Mouse (Mus musculus) left cerebral cortex, adult 18-20 months (tissue): Measurements from ENCODE around the gene Gpx2. TPM values are rescaled to one million over a fixed set of nuclear protein-coding genes. Genes with fewer than 3 reads are reported as not detected.
"Not testable (repeated sequence)": the region's sequence is repeated elsewhere in the genome, so short reads cannot be mapped to it uniquely, and the experiment has no call there.

Source experiments
- DNase-seq, 2 experiments: peaks; one replicate each; pipeline ENCODE4 v3.0.0; 2021 to 2022; ENCODE audit warnings: low spot score in 2 of 2, mixed read lengths in 1 of 2
- total RNA-seq, 2 experiments: library from RNA; stranded (reverse); gene quantifications; 2 replicates each; pipeline ENCODE4 v1.2.3; 2021

The Gpx2 gene
- total RNA-seq, 2 experiments from 2014 or later: 0.35 to 0.37 TPM

DNA sequence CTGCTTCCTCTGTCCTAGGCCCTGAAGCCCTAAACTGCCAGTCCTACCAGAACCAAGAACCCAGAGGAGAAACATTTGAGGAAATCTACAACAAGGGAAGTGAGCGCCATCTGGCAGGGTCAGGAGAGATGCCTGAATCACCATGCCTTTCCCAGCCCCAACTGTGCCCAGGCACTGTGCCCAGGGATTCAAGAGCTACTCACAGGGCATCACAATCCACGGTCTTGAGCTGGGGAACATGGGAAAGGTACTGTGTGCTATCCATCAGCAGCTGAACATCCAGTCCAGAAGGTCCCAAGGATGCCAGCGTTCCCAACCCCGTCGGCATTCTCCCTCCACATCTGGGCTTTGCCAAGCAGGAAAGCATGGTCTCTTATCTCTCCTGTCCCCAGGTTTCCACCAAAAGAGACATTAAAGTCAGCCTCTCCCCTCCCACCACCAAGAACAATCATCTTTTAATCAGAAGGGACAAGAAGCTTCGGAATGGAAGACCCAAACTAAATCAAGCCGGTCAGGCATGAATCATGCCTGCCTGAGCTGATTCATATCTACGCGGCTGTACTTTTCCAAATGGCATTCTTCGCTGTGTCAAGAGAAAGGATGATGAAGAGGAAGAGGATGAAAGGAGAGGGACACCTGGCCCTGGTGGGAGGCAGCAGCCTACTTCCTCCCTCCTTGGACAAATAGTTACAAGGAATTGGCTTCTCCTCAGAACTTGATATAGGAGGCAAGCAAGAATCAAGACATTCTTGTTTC, 9.9 kb upstream of the Gpx2 start:
- peak in 1 of 2 experiments; percentile 36 for DNase-seq

GRCm38 (mm10) chr12:76803700-76804252, 8.4 kb upstream of the Gpx2 start:
- DNase-seq: no peak

DNA sequence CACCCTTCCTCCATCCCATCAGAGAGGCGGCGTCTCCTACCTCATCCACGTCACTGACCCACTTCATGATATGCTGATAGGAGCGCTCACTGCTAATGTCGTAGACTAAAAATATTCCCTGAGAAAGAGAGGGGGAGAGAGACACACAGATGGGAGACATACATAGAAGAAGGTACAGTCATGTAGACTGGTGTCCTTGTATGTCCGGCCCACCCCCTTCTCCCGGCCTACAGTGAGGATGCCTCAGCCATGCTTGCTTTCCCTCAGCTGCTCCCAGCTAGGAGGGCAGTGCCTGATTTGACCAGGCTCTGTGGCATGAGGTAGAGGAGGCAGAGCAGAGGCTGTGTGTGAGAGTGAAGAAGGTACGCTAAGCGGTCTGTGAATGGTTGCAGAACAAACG, 7.7 kb upstream of the Gpx2 start:
- DNase-seq: peak in 1 of 2 experiments; percentile 50

DNA sequence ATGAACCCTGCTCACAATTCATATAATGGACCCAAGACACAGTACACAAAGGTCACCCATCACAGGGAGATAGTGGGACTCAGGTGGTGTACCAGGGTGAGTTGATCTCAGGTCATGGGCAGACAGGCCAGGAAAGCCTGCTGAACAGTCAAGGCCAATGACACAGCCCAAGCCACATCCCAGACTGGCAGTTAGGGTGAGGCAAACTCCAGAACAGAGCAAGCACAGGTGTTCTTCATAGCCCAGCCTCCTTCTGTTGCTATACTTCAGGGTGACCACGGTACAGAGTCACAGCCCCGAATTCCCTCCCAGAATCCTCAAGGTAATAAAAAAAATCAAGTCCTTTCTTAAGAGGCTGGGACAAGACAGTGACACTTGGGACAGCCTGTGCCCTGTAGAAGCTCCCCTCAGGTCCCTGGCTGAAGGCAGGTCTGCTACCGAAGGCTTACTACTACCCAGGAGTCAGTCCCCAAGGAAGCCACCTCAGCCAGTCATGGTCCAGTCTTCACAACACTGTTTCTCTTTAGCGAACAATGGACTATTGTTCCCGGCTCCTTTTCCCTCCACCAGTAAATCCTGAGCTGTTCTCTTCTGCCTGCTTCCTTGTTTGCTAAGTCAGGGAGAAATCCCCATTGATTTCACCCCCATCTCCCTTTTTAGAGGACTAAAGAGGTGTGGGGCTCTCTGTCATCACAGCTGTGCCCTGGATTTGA, 2.8 kb upstream of the Gpx2 start:
- DNase-seq: no peak

- no peak for DNase-seq
Measured at GRCm38 (mm10) chr12:76796938-76797539, 1.7 kb upstream of the Gpx2 start.

- not testable (repeated sequence) for DNase-seq
Measured at GRCm38 (mm10) chr12:76792540-76792939, 2.8 kb downstream of the Gpx2 start.

GRCm38 (mm10) chr12:76790446-76791084, 4.8 kb downstream of the Gpx2 start:
- DNase-seq: no peak

DNA sequence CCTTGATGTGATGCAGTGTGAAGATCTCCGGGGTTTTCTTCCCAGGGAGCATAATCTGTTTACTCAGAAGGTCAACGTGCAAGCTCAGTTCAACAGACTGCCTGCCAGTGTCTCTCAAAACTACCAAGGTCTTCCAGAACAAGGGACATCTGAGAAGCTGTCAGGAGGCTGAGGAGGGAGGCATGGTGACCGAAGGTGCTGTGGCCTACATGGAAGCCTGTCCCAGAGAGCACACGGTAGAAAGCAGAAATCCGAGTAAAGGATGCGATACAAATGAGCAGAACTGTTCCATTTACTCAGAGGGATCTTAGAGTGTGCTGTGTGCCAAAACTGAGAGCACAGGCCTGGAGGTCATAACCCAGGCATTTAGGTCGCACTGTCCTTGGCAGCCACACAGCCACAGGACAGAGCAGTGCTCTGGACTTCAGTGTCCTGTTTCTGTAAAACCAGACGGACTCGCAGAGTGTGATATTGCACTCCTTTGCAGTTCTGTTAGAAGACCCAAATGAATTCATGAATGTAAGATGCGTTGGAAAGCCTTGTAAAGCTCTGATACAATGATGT, 11.2 kb downstream of the Gpx2 start:
- no peak for DNase-seq

DNA sequence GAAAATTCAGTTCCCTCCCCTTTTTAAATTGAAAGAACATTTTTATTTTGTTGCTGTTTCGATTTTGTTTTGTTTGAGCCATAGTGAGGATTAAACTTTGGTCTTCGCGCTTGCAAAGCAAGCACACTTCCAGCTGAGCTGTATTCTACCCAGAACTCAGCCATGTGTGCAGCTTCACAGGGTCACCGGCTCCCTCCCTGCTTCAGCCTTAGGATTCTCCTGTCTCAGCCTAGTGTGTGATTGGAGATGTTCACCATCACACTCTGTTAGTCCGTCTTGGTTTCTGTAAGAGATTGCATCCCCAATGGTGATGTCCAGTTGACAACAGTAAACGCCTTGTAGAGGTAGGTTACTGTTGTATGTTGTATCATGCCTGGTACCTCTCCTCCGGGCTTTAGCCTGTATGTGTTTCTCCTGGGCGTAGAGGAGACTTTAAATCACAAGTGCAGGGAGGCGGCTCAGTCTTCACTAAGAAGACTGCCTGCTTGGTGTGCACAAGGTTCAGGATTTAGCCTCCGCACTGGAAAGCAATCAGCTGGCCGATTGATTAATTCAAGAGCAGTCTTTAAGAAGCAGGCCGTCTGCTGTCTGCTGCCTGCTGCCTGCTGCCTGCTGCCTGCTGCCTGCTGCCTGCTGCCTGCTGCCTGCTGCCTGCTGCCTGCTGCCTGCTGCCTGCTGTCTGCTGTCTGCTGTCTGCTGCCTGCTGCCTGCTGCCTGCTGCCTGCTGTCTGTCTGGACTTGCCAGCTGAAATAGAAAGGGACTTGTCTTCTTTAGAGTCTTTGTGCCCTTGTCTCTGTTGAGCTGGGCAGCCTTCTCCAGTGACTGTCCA, 14.5 kb downstream of the Gpx2 start:
- DNase-seq: no peak

- no peak for DNase-seq
Measured at GRCm38 (mm10) chr12:76779951-76780350, 15.4 kb downstream of the Gpx2 start.

- DNase-seq: no peak
Measured at GRCm38 (mm10) chr12:76778305-76779083, 16.9 kb downstream of the Gpx2 start.

DNA sequence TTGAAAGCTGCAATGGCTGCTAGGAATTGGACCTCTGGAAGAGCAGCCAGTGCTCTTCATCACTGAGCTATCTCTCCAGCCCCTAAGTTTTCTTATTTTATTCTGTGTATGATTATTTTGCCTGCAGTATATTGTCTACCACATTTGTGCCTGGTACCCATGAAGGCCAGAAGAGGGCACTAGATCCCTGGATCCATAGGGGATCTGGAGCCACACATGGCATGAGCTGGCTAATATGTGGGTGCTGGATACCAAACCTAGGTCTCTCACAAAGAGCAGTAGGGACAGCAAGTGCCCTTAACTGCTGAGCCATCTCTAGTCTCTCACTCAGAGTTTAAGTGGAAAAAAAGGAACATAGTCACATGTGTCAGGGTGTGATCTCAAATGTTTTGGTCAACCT, 17.5 kb downstream of the Gpx2 start:
- DNase-seq: no peak

- DNase-seq: no peak
Measured at GRCm38 (mm10) chr12:76776898-76777297, 18.5 kb downstream of the Gpx2 start.

- DNase-seq: no peak
Measured at GRCm38 (mm10) chr12:76775132-76775531, 20.2 kb downstream of the Gpx2 start.

- no peak for DNase-seq
Measured at GRCm38 (mm10) chr12:76774652-76775051, 20.7 kb downstream of the Gpx2 start.

GRCm38 (mm10) chr12:76771540-76771939, 23.8 kb downstream of the Gpx2 start:
- DNase-seq: no peak

DNA sequence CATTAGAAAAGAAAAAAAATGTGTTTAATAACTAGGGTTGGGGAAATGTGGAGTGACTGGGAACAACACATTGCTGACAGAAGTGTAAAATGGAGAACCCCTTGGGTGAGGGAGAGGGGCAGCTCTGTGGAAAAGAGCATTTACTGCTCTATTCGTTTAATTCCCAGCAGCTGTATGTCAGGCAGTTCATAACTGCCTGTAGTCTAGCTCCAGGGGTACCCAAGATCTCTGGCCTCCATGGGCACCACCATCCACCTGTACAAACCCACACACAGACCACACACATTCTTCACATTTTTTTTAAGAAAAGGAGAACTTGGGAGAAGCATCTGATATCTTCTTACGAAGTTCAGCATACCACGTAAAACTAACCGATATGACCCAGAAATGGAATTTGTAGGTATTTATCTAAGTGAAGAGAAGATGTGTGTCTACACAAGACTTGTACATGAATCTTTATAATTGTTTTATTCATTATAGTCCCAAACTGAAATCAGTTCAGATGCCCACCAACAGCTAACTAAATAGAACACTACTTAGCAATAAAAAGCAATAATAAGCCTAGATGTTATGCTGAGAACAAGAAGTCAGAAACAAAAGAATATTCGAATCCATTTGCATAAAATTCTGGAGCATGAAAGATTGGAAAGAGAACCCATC, 24.4 kb downstream of the Gpx2 start:
- no peak for DNase-seq

GRCm38 (mm10) chr12:76765901-76766630, 29.3 kb downstream of the Gpx2 start:
- peak; percentile 20 to 29 for DNase-seq
